Mouse (Mus musculus) midbrain, embryonic 12.5 days (tissue): ENCODE measurements at regions not wholly inside any gene's neighbourhood (a gene's known extent, or its start where the extent isn't known, plus 50 kb on each side); places are given as distances from the start of the nearest gene placed in this dataset.

Experiments
- ATAC-seq: fragments of 200-750 bp; cut with Nextera tagmentation; 2 replicates; pipeline ENCODE4 v1.8.0; 2017; ENCODE audit warnings: low read depth, moderate TSS enrichment, moderate library complexity; ENCODE audit not compliant: low FRiP score
- H3K27ac ChIP-seq: fragments of 300-500 bp; sonication (generic); replicated peaks from 2 replicates; pipeline ENCODE4 v1.5.1; 2016; ENCODE audit warnings: mild to moderate bottlenecking
- H3K27me3 ChIP-seq: fragments of 300-500 bp; sonication (generic); 2 replicates; pipeline ENCODE4 v1.6.1; 2016; ENCODE audit warnings: mild to moderate bottlenecking
- H3K36me3 ChIP-seq: fragments of 300-500 bp; sonication (generic); 2 replicates; pipeline ENCODE4 v1.6.1; 2016
- H3K4me1 ChIP-seq: fragments of 300-500 bp; sonication (generic); 2 replicates; pipeline ENCODE4 v1.6.1; 2016
- H3K4me2 ChIP-seq: fragments of 300-500 bp; sonication (generic); replicated peaks from 2 replicates; pipeline ENCODE4 v1.6.1; 2016; ENCODE audit warnings: mild to moderate bottlenecking, moderate library complexity
- H3K4me3 ChIP-seq: fragments of 300-500 bp; sonication (generic); 2 replicates; pipeline ENCODE4 v1.5.1; 2016; ENCODE audit warnings: mild to moderate bottlenecking
- H3K9ac ChIP-seq: fragments of 300-500 bp; sonication (generic); replicated peaks from 2 replicates; pipeline ENCODE4 v1.6.1; 2016; ENCODE audit warnings: mild to moderate bottlenecking, moderate library complexity
- H3K9me3 ChIP-seq: fragments of 300-500 bp; sonication (generic); 2 replicates; pipeline ENCODE4 v1.6.1; 2016; ENCODE audit warnings: mild to moderate bottlenecking
- WGBS: fragments of 180-500 bp; shearing (Covaris S2); methylation state at CpG from one replicate; pipeline ENCODE4 v1.1.7; 2016; 5-methylcytosine and 5-hydroxymethylcytosine counted together

GRCm38 (mm10) chr4:68648311-68648710 lies 305.9 kb downstream of the Brinp1 start:
- Histone ChIP-seq H3K9me3 (no peaks in the 10 kb centered on the region), H3K27ac (no peak overlapping the region), H3K4me3 (no peak overlapping the region), H3K4me2 (no peak overlapping the region), H3K27me3 (no peaks in the 10 kb centered on the region), H3K9ac (no peak overlapping the region), H3K36me3 (no peaks in the 10 kb centered on the region), H3K4me1 (no peaks in the 10 kb centered on the region)
- ATAC-seq, result no peak
- 85% methylated on average over 1 of the region's 1 CpGs for WGBS

GRCm38 (mm10) chr4:68633299-68633698 lies 320.9 kb downstream of the Brinp1 start:
- WGBS, result 76% methylated on average over 2 of the region's 2 CpGs
- no peak for ATAC-seq

GRCm38 (mm10) chr4:68624025-68624342 lies 330.2 kb downstream of the Brinp1 start:
- no peak for ATAC-seq
- no peaks in the 10 kb centered on the region for H3K4me1 ChIP-seq
- H3K9ac ChIP-seq, result no peak overlapping the region
- no peak overlapping the region for H3K4me3 ChIP-seq
- H3K36me3 ChIP-seq, result no peaks in the 10 kb centered on the region
- no peak overlapping the region for H3K4me2 ChIP-seq
- H3K27ac ChIP-seq, result no peak overlapping the region; the same call in 1 of the 2 replicates
- no peaks in the 10 kb centered on the region for H3K27me3 ChIP-seq
- WGBS, result 83% methylated on average over 4 of the region's 4 CpGs
- no peaks in the 10 kb centered on the region for H3K9me3 ChIP-seq

More at GRCm38 (mm10) chr4:68633299-68633698, 320.9 kb downstream of the Brinp1 start:
- Histone ChIP-seq H3K27ac (no peak overlapping the region), H3K9ac (no peak overlapping the region), H3K4me2 (no peak overlapping the region), H3K4me3 (no peak overlapping the region), H3K27me3 (no peaks in the 10 kb centered on the region), H3K4me1 (no peaks in the 10 kb centered on the region), H3K9me3 (no peaks in the 10 kb centered on the region), H3K36me3 (no peaks in the 10 kb centered on the region)

GRCm38 (mm10) chr4:68623125-68624024 lies 330.8 kb downstream of the Brinp1 start:
- ATAC-seq, result no peak
- WGBS, result 86% methylated on average over 7 of the region's 7 CpGs

DNA sequence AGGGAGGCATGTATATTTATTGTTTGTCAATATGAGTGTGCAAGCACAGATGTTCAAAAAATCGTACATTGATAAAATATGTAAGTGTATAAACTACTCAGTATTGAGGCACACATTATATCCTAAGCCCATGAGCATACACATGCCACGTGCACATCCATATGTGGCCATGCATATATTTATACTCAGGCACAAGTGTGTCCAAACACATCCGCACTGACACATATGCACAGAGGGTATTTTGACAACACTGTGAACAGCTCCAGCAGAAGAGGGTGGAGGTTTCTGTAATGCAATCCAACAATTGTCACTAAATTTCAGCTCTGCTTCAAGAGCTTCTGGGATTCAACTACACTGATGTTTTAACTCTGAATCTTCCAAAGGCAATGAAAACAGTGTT lies 333.6 kb downstream of the Brinp1 start:
- ATAC-seq, result no peak
- Histone ChIP-seq H3K9ac (no peak overlapping the region), H3K27ac (no peak overlapping the region), H3K4me3 (no peak overlapping the region), H3K4me1 (no peaks in the 10 kb centered on the region), H3K36me3 (no peaks in the 10 kb centered on the region), H3K4me2 (no peak overlapping the region), H3K9me3 (no peaks in the 10 kb centered on the region), H3K27me3 (no peaks in the 10 kb centered on the region)
- 89% methylated on average over 3 of the region's 3 CpGs for WGBS

More at GRCm38 (mm10) chr4:68623125-68624024, 330.8 kb downstream of the Brinp1 start:
- H3K9ac ChIP-seq, result no peak overlapping the region
- H3K4me1 ChIP-seq, result no peaks in the 10 kb centered on the region
- no peak overlapping the region for H3K4me3 ChIP-seq
- H3K36me3 ChIP-seq, result no peaks in the 10 kb centered on the region
- H3K27me3 ChIP-seq, result no peaks in the 10 kb centered on the region
- no peak overlapping the region for H3K4me2 ChIP-seq
- no peaks in the 10 kb centered on the region for H3K9me3 ChIP-seq
- H3K27ac ChIP-seq, result no peak overlapping the region

DNA sequence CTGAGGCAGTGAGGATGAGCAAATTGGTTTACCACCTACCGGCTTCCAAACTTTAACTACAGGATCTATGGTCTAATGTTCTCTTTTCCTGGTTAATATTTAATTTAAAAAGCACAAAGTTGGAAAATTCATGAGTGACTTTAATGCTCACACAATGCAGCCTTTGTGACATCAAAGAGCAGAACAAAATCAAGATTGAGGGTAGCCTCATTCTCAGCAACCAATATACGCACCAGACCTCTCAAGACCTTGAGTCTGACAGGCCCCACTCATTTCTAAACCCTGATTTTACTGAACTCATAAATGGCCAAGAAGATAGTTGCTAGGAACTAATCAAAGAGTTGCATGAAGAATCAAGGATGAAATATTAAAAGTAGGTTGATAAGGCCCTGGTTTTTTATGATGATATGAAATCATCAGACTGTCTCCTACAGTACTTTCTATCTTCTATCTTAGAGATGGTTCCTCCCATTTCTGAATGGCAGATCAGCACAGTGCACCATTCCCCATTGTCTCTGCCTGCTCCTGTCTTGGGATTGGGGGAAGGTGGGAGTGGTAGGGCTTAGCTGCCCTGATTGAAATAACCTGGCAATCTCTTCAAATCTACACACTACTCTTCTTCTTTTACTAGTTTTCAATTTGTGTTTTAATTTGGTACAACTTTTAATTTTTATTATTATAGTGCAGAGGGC lies 338.3 kb downstream of the Brinp1 start:
- Histone ChIP-seq H3K36me3 (no peaks in the 10 kb centered on the region), H3K27me3 (no peaks in the 10 kb centered on the region), H3K4me2 (no peak overlapping the region), H3K27ac (no peak overlapping the region), H3K9ac (no peak overlapping the region), H3K4me1 (no peaks in the 10 kb centered on the region), H3K4me3 (no peak overlapping the region), H3K9me3 (no peaks in the 10 kb centered on the region)
- no peak for ATAC-seq
- 89% methylated on average over 2 of the region's 2 CpGs for WGBS

DNA sequence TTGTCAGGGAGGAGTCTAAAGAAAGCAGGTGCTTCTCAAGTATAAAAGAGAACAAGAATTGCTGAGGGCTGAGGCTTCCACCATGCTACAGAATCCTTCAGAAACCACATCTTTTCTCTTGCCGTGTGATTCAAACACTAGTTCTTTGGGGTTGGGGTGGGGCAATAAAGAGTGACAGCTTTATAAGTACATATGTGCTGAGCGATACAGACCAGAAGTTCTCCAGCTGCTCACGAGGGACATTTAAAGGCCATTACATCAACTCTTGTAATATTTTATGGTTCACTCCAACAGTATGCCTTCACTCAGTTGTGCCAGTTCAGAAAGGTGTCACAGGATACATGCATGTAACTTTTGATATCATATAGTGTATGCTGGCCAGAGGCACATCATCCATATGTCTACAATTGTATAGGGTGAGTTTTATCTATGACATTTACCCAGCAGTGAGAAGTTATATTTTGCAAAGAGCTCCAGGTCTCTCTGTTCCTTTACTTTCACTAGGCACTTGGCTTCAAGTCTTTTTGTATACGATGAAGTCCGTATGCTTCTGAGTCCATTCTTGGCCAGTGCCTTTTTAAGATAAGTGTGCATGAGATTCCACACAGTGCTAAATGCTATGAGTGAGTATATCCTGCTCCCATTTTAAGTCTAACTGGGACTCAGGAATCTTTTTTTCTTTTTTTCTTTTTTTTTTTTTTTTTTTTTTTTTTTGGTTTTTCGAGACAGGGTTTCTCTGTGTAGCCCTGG lies 341.8 kb downstream of the Brinp1 start:
- WGBS, result 89% methylated on average over 5 of the region's 6 CpGs
- no peaks in the 10 kb centered on the region for H3K36me3 ChIP-seq
- ATAC-seq, result no peak
- H3K27me3 ChIP-seq, result no peaks in the 10 kb centered on the region
- no peaks in the 10 kb centered on the region for H3K9me3 ChIP-seq
- no peak overlapping the region for H3K27ac ChIP-seq
- H3K9ac ChIP-seq, result no peak overlapping the region
- no peaks in the 10 kb centered on the region for H3K4me1 ChIP-seq
- no peak overlapping the region for H3K4me3 ChIP-seq
- no peak overlapping the region for H3K4me2 ChIP-seq

DNA sequence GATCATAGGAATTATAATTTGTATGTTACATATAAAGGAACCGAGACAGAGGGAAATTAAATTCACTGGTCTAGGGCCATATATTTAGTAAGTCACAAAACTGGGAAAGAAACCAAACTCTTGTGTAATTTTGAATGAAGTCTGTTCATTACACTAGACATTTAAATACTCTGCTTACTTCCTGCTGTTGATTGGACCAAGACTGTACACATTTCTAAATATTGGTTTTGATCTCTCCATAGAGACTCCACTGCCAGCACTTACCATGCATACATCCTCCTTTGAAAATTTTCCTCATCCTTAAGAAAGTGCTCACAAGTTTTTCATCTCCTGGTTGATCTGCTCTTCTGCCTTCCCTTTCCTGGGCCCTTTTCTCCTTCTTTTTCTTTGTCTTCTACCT lies 358.9 kb downstream of the Brinp1 start:
- H3K27me3 ChIP-seq, result no peaks in the 10 kb centered on the region
- no peak overlapping the region for H3K9ac ChIP-seq
- no peaks in the 10 kb centered on the region for H3K4me1 ChIP-seq
- no peak overlapping the region for H3K4me2 ChIP-seq
- no peaks in the 10 kb centered on the region for H3K9me3 ChIP-seq
- no peak overlapping the region for H3K27ac ChIP-seq
- no peak for ATAC-seq
- no peak overlapping the region for H3K4me3 ChIP-seq
- no peaks in the 10 kb centered on the region for H3K36me3 ChIP-seq
- 89% methylated on average over 1 of the region's 1 CpGs for WGBS

DNA sequence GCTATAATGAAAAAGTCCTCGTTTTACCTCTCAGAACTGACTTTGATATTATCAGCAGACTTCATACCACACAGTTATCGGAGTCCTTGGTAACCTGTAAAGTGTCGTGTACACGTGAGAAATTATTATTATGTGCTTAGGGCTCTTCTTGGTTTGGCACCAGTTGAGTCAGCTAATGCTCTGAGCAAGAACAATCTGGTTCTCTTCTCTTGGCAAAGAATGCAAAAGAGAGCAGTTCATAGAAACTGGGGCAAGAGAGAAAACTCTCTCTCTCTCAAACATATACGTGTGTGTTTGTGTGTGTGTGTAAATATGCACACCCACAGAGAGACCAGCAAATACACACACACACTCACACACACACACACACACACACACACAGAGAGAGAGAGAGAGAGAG lies 378.8 kb downstream of the Brinp1 start:
- Histone ChIP-seq H3K4me3 (no peak overlapping the region), H3K36me3 (no peaks in the 10 kb centered on the region), H3K9me3 (no peaks in the 10 kb centered on the region), H3K27me3 (no peaks in the 10 kb centered on the region), H3K9ac (no peak overlapping the region), H3K27ac (no peak overlapping the region), H3K4me2 (no peak overlapping the region), H3K4me1 (no peaks in the 10 kb centered on the region)
- WGBS, result 86% methylated on average over 5 of the region's 5 CpGs
- no peak for ATAC-seq

- Histone ChIP-seq H3K27me3 (no peaks in the 10 kb centered on the region), H3K36me3 (no peaks in the 10 kb centered on the region), H3K4me1 (no peaks in the 10 kb centered on the region), H3K4me3 (no peak overlapping the region), H3K4me2 (no peak overlapping the region), H3K9ac (no peak overlapping the region), H3K9me3 (no peaks in the 10 kb centered on the region), H3K27ac (no peak overlapping the region)
- WGBS, result 79% methylated on average over 4 of the region's 4 CpGs
- no peak for ATAC-seq
Measured at GRCm38 (mm10) chr4:68574610-68575167, 379.5 kb downstream of the Brinp1 start.

GRCm38 (mm10) chr4:68573333-68573732 lies 380.9 kb downstream of the Brinp1 start:
- Histone ChIP-seq H3K9me3 (no peaks in the 10 kb centered on the region), H3K27ac (no peak overlapping the region), H3K4me3 (no peak overlapping the region), H3K27me3 (no peaks in the 10 kb centered on the region), H3K36me3 (no peaks in the 10 kb centered on the region), H3K4me2 (no peak overlapping the region), H3K9ac (no peak overlapping the region), H3K4me1 (no peaks in the 10 kb centered on the region)
- no peak for ATAC-seq
- 72% methylated on average over 3 of the region's 3 CpGs for WGBS

- no peak overlapping the region for H3K4me2 ChIP-seq
- no peak for ATAC-seq
- H3K27me3 ChIP-seq, result no peaks in the 10 kb centered on the region
- no peak overlapping the region for H3K4me3 ChIP-seq
- no peaks in the 10 kb centered on the region for H3K9me3 ChIP-seq
- H3K36me3 ChIP-seq, result no peaks in the 10 kb centered on the region
- no peak overlapping the region for H3K9ac ChIP-seq
- H3K4me1 ChIP-seq, result no peaks in the 10 kb centered on the region
- no peak overlapping the region for H3K27ac ChIP-seq
Measured at GRCm38 (mm10) chr4:68572521-68572920, 381.7 kb downstream of the Brinp1 start.
